Mouse (Mus musculus): ENCODE measurements around the gene Cys1.

The Cys1 gene

DNA sequence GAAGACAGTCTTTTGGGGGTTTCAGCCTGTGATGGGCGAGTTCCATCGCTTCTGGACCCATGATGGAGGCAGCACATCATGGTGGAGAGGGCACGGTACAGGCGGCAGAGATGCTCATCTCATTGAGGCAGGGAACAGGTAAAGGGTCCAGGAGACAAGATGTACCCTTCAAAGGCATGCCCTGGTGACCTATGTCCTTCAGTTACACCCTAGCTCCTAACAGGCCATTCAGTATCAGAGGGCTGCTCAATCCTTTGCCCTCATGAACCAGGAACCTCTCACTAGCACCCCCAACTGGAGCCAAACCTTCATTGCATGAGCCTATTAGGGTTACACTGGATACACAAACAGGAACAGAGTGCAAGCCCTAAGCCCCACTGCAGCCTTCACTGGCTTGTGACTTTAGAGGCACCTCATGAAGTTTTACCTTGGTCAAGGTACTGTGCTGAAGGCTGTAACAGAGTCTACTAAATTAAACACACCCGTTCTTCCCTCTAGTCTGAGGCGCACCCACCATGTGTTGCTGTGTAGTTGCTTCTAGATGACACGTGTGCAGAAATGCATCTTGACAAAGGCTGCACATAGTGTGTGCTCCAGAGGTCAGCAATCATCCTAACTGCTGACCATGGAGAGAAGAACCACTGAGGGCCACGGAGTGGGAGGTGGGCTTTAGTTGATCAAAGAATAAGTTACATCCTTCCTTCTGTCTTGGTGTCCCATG, 16.0 kb upstream of the Cys1 start:
- no peak for DNase-seq (ENCODE audit: low spot score in 2 of 2)

DNA sequence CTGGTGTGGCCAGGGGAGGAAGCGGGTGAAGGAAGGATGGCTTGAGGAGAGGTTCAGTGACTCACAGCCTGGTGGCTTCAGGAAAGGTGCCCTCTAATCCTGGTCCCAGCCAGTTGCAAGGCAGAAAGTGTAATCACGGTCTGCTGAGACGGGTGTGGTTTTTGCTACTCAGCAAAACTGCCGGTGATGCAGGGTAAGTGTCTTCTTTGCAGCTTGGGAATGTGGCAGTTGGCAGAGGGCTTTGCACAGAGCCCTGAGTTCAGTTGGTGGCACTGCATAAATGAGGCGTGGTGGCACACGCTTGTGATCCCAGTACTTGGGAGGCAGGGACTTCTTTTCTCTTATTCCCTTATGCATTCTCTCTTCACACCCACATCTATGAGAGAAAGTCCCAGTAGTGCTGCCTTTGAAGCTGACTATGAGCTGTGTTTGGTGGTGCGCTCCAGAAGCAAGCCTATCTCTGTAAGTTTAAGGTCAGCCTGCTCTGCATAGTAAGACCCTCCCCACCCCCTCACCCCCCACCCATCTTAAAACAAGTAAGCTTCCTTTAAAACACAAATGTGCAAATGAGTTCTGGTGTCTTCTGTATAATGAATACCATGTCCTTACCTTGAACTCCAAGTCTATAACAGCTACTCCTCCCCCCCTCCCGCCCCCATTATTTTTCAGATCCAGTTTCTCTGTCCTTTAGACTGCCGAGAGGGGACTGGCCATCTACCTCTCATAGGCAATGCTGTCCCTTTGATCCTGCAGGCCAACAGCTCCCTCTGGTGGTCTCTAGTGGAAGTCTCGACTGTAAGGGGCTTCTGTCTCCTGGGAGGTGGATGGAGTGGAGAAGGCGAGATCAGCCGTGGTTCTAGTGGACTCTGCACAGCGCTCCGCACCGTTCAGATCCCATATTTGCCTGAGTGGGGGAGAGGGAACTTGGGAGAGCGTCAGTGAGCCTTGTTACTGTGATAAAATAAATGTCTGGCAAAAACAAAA, 15.2 kb upstream of the Cys1 start:
- peak; percentile 77 to 88 for DNase-seq (ENCODE audit: low spot score in 2 of 2)

DNA sequence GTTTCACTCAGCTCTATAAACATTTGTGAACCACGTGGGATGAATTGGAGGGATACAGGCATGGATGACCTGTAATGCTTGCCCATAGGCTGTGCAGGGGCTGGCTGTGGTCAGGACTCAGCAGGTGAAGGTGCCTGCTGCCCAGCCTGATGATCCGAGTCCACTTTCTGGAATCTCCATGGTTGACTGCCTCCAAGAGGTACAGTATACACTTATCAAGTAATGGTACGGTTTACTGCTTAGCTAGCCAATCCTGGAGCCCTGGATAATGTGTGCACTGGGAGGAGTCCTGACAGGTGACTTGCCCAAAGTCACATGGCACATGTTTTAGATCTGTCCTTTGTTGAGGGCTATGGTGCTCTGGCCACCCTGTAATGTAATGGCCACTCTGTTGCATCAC, 8.7 kb upstream of the Cys1 start:
- no peak for DNase-seq (ENCODE audit: low spot score in 2 of 2)

DNA sequence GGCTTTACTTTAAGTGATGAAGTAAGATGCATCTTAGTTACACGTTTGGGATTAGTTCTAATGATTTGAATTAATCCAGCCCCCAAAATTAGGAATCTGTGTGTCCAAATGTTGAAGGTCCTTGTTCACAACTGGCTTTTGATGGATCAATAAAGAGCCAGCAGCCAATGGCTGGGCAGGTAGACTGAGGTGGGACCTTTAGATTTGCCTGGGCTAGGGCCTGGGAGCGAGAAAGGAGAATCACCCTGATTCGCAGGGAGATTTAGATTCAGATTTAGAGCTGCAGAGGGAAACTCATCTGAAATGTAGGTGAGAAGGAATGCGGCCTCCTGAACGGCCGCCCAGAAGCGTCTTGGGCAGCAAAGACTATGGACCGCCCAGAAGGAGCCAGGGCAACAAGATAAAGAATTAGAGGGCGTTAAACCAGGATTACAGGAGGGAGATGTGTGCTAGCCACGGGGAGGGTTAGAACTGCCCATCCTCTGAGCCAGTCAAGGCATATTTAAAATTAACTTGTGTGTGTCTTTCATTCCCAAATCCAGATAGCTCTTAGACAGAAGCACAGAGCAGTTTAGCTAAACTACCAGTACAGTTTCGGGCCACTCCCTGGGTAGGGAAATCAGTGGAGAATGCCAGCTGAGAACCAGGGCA, 5.2 kb upstream of the Cys1 start:
- DNase-seq (ENCODE audit: low spot score in 2 of 2), result no peak

DNA sequence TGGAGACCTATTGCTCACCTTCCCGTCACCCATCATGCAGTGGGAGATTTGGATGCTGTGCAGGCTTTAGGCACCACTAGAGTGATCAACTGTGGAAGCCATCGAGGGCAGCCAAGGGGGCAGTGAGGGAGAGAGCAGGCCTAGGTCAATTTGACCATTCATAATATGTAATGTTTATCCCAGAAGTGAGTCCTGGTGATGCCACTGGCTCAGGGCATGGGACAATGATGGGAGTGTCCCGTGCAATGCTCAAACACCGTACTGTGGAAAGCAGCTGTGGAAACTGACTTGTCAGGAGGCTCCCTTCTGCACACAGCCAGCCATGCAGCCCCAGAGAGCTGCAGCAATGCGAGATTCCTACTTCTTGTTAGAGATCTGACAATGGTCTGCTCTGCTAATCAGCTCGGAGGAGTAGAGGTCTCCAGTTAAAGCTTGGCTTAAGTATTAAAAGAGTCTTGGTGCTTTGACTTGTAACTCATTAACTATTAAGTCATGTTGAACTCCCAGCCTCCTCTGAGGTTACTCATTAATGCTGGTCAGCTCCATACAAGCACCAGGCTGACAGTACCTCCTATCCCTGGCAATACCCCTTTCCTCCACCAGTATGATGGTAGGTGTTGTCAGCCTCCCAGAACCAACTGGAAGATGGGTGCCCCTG, 4.6 kb upstream of the Cys1 start:
- DNase-seq (ENCODE audit: low spot score in 2 of 2), result no peak

DNA sequence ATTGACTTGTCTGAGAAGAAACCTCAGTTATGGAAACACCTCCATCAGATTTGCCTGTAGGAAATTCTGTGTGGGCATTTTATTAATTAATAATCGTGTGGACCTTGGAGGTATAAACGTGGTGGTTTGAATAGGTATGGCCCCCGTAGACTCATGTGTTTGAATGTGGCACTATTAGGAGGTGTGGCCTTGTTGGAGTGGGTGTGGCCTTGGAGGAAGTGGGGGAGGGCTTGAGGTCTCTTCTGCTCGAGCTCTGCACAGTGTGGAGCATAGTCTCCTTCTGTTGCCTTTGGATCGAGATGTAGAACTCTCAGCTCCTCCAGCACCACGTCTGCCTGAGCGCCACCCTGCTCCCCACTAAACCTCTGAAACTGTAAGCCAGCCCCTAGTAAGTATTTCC, 1.8 kb upstream of the Cys1 start:
- DNase-seq (ENCODE audit: low spot score in 2 of 2), result no peak

DNA sequence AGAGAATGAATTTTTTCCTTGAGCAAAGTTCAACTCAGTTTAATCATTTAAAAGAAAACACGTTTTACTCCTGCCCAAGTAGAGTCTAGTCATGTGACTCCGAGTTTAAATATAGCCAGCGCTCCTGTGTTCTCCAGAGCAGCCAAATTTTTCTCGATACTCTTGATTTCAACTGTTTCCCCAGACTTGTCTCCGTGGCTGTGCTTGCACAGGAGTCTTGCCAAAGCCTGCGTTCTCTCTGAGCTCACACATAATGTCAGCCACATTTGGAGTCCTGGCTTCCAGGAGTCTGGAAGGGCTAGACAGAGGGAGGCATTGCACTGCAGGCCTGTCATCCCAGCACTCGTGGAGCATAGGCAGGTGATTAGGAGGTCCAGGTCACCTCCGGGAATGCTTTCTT, 950 bp upstream of the Cys1 start:
- peak in 1 of 2 experiments; percentile 36 for DNase-seq (ENCODE audit: low spot score in 2 of 2)

DNA sequence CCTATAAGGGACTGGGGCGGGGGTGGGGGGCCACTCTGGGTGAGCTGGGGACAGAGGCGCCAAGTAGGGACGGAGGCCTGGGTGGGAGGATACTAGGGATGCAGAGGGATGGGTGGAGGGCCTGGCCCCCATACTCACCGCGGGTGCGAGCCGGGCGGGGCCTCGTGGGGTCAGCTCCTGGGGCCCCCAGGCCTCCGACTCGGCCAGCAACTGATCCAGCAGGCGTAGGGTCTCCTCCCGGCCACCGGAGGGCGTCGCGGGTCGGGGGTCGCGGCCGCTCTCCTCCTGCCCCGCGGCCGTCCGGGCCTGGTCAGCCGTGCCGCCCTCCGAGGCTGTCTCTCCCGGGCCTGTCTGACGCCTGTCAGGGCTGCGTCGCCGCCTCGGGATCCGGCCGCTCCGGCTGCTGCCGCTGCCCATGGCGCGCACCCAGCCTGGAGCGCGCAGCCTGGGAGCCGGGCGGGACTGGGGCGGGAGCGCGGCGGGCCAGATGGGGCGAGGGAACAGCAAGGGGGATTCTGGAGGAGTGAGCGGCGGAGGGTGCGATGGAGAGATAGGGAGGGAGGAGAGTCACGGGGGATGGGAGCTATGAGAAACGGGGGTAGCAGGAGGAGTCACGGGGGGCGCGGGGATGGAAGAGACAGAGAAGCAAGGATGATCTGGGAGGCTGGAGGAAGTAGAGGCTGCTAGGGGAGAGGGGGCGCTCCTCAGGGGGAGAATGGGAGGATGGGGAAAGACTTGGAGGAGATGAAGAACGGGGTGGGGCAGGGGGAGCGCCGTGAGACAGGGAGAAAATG, 924 bp downstream of the Cys1 start:
- DNase-seq (ENCODE audit: low spot score in 2 of 2), result no peak

DNA sequence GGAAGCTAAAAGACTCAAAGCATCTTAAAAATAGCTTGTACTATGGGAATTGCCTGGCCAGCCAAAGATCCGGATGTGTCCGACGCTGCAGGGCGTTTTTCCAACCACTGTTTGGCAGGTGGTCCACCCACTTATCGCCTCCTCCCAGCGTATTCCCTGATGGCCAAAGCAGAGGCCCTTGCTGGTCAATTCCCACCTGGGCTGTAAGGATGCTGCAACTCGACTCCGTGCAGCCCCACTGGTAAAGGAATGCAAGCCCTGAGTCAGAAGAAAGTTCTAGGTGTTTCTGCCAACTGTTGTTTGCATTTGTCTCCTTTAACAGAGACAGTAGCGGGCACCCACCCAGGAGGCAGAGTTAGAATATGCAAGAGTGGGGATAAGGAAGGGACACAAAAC, 1.5 kb downstream of the Cys1 start:
- DNase-seq (ENCODE audit: low spot score in 2 of 2), result peak in 1 of 2 experiments; percentile 24

DNA sequence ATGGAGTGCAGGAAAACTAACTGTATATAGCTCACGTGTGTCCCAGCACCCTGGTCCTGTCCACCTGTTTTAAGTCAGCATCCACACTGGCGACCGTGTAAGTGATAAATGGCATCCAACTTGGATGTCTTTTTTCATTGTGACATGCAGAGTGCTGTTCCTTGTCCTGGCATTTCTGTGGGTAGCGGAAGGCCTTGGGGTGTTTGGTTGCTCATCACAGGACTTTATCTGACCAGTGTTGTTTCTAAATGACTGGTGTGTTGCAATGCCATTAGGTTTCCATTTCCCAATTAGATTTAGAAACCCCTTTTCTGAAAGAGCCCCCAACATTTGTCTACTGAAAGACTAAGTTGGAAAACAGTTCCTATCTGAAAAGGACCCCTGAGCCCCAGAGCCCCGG, 19.5 kb downstream of the Cys1 start:
- no peak for DNase-seq (ENCODE audit: low spot score in 2 of 2)

DNA sequence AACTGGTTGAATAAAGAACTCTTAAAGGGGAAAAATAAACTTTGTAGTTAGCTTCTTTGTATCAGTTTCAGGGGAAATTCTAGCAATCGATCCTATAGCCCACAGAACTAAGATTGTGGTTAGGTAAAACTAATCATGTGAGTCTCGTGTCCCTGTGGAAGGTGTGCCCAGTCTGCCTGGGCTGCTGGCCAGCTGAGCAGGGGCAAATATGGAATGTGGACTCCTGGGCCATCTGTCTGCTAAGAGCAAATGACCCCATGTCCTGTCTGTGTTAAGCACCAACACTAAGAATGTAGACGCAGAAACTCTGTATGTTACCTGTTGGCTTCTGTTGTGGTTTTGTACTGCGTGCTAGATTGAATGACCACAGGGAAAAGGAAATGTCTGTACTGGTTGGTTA, 20.5 kb downstream of the Cys1 start:
- DNase-seq (ENCODE audit: low spot score in 2 of 2), result no peak

DNA sequence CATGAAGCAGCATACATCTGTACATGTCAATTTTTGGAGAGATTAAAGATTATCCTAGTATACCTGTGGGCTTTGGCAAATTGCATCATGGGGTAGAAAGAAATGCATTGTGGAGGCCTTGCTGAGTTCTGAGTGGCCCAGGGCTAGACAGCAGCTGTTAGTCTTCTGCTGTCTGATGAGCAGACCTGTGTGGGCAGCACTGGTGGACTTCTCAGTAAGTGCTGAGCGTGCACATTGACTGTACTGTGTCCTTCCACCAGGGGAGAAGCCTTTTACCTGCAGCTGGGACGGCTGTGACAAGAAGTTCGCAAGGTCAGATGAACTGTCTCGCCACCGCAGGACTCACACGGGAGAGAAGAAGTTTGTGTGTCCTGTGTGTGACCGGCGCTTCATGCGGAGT, 21.7 kb downstream of the Cys1 start:
- no peak for DNase-seq (ENCODE audit: low spot score in 2 of 2)

DNA sequence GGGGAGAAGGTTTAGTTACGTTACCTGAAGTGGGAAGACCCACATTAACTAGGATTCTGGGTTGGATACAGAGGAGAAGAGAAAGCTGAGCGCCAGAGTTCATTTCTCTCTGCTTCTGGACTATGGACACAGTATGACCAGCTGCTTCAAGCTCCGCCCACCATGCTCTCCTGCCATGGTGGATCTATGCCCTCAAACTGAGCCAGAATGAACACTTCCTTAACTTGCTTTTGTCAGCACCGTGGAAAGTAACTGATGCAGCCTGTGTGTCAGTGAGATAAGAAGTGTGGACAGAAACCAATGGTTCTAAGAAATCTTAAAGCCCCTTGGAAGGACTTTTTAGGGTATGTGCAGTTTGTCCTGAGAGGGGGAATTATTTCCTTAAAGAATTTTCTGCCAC, 22.6 kb downstream of the Cys1 start:
- DNase-seq (ENCODE audit: low spot score in 2 of 2), result no peak

DNA sequence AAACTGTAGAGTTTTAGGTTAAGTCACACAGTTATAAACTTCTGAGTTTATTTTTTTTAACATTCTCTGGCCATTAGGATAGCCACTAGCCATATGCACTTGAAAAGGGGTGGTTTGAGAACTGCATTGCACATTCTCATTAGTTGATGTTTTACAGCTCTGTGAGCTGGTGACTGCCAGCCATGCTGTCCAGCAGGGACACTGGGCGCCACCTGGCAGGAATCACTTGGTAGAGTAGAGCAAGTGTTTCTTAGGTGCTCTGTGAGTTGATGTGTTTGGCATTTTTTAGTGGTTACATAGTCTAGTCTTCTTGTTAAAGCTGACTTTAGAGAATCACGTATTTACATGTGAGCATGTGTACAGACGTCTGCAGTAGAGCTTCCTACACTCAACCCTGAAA, 25.2 kb downstream of the Cys1 start:
- DNase-seq (ENCODE audit: low spot score in 2 of 2), result no peak

DNA sequence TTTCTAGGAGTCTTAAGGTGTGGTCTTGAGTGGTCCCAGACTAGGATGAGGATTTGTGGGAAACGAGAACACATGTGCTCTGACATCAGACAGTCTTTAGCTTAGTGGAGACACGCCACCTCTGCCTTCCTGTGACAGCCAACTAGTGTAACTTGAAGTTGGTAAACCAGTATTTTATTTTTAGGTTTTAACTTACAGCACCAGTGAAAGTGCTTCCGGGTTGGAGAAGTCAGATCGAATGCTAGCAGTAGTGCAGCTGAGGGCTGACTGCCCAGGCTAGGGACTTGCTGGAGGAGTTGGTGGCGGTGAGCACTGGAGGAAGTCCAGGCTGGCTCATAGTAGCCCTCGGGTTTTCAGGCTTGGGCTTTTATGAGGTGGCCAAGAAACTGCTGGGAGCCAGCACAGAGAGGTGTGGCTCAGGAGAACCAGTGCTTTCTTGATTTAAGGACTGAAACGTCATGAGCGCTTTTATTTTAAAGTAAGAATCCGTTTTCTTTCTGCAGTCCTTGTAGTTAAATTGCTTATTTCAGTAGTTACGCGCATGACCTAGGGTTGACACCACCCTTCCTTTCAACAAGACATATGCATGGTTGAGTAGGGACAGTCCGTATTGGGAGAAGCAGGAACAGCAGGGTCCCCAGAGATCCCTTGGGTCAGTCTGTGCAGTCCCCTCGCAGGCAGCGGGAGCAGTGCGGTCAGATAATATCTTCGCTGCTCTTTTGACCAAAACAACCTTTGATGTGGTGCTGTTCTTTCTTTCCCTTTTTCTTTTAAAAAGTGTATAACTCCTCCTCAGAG, 27.3 kb downstream of the Cys1 start:
- DNase-seq (ENCODE audit: low spot score in 2 of 2), result no peak

DNA sequence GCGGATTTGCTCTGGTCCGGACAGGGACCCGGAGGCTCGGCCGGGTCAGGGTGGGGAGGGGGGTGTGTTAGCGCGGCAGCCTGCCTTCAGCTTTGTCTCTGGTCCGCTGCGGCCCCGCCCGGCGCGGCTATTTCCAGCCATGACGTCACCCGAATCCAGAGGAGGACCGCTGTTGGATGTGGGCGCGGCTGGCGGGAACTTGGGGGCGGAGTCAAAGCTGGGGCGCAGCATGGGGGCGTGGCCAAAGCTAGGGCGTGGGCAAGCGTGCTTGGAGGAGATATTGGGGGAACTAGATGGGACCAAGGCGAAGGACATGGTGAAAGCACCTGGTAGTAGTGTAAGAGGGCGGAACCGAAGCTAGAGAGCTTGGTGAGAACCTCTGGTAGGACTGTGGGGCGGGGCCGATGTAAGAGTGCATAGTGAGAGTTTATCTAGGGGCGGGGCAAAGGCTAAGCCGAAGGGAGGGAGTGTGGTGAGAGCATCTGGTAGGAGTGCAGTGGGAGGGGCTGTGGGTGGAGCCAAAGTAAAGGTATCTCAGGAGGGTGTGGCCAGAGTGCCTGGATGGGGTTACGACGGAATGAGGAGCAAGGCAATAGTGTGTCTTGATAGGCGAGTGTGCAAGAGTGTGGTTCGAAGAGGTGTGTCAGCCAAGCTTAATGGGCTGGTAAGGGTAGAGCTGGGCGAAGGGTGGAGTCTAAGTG, 29.8 kb downstream of the Cys1 start:
- peak; percentile 84 to 87 for DNase-seq (ENCODE audit: low spot score in 2 of 2)

DNA sequence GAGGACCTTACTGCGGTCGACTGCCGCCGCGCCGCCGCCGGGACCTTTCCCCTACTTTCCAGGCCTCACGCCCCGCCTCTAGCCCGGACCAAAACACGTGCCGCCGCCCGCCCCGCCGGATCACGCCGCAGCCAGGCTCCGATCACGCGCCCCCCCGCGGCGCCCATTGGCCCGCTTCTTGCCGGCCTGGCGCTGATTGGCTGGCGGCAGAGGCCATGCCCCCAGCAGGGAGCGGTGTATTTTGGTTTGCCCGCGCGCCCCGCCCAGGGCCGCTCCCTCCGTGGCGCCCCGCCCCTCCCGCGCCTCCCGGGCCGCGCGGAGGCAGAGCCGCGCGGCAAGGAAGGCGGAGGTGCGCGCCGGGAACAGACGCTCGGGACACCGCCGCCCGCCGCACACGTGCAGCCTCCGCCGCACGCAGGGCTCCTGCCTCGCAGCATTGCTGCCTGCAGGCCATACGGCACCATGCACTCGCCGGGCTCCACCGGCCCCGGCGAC, 30.5 kb downstream of the Cys1 start, which contains the start of gene Klf11:
Klf11 (plus strand) TSS at position 212 of the 495 bp plus-strand sequence.
- peak; percentile 95 to 97 for DNase-seq (ENCODE audit: low spot score in 2 of 2)

DNA sequence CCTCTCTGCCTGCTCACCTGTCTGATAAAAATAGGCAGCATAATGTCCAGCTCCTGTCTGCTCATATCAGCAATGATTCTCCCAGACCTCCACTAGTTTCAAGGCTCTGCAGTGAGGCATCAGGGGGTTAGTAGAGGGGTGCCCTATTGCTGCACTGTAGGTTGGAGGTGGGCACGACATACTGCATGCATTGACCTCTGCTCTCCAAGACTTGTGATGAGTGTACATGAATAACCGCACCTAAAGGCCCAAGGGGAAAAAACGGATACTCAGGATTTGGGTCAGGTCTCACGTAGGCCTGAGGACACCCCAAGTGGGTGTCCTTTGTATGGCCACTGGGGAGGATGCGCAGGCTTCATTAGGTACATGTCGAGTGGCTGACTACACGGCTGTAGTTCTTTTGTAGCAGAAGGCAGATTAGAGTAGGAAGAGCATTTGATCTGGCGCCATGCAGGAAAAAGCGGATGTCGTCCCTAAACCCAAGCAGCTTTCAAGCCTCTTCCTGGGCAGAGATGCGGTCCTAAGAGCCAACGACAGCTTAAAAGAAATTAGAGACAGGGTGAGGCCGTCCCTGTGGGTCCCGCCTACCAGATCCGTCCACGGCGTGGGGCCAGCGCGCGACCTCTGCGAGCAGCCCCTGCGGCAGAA, 31.1 kb downstream of the Cys1 start:
- no peak for DNase-seq (ENCODE audit: low spot score in 2 of 2)

DNA sequence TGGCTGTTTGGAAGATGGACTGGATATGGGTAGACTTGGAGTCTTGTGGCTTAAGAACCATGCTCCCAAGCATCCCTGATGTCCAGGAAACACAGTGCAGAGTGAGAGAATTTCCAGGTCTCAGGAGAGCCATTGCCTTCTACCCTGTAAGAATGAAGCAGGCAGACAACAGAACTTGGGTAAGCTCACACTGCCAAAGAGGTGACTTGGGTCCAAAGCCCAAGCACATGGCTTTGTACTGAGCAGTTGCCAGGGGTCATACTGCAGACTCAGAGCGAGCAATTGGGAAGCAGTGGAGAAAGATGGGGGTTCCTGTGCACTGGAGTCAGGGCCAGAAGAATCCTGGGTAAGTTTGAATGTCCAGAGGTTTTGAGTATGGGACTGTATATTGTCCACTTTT, 33.5 kb downstream of the Cys1 start:
- DNase-seq (ENCODE audit: low spot score in 2 of 2), result no peak
